Mouse (Mus musculus): ENCODE results near the gene Insm2. TPM values are rescaled to one million over a fixed set of nuclear protein-coding genes. Genes with fewer than 3 reads are reported as not detected.

The Insm2 gene
- total RNA-seq, 1 experiment from 2014 or later = not detected

GRCm38 (mm10) chr12:55599639-55600502 is 644 bp downstream of the Insm2 start:
- ATAC-seq (replicated peaks; ENCODE audit: insufficient number of reproducible peaks, low FRiP score, low TSS enrichment, poor library complexity, severe bottlenecking) = no peak

GRCm38 (mm10) chr12:55600503-55600994 is 1.3 kb downstream of the Insm2 start:
- no peak for ATAC-seq (replicated peaks; ENCODE audit: insufficient number of reproducible peaks, low FRiP score, low TSS enrichment, poor library complexity, severe bottlenecking)

- ATAC-seq (replicated peaks; ENCODE audit: insufficient number of reproducible peaks, low FRiP score, low TSS enrichment, poor library complexity, severe bottlenecking) = no peak
Observed at GRCm38 (mm10) chr12:55604411-55604810, 5.2 kb downstream of the Insm2 start.

GRCm38 (mm10) chr12:55607902-55608301 is 8.7 kb downstream of the Insm2 start:
- ATAC-seq (replicated peaks; ENCODE audit: insufficient number of reproducible peaks, low FRiP score, low TSS enrichment, poor library complexity, severe bottlenecking) = no peak

- ATAC-seq (replicated peaks; ENCODE audit: insufficient number of reproducible peaks, low FRiP score, low TSS enrichment, poor library complexity, severe bottlenecking) = no peak
Observed at GRCm38 (mm10) chr12:55610812-55611211, 11.6 kb downstream of the Insm2 start.

GRCm38 (mm10) chr12:55620321-55620720 is 21.1 kb downstream of the Insm2 start:
- ATAC-seq (replicated peaks; ENCODE audit: insufficient number of reproducible peaks, low FRiP score, low TSS enrichment, poor library complexity, severe bottlenecking) = no peak

- no peak for ATAC-seq (replicated peaks; ENCODE audit: insufficient number of reproducible peaks, low FRiP score, low TSS enrichment, poor library complexity, severe bottlenecking)
Observed at GRCm38 (mm10) chr12:55622615-55623245, 23.5 kb downstream of the Insm2 start.

- no peak for ATAC-seq (replicated peaks; ENCODE audit: insufficient number of reproducible peaks, low FRiP score, low TSS enrichment, poor library complexity, severe bottlenecking)
Observed at GRCm38 (mm10) chr12:55623254-55623653, 24.0 kb downstream of the Insm2 start.

GRCm38 (mm10) chr12:55626711-55627110 is 27.5 kb downstream of the Insm2 start:
- no peak for ATAC-seq (replicated peaks; ENCODE audit: insufficient number of reproducible peaks, low FRiP score, low TSS enrichment, poor library complexity, severe bottlenecking)

- ATAC-seq (replicated peaks; ENCODE audit: insufficient number of reproducible peaks, low FRiP score, low TSS enrichment, poor library complexity, severe bottlenecking) = no peak
Observed at GRCm38 (mm10) chr12:55648011-55648525, 48.8 kb downstream of the Insm2 start.

Other genes with a start within 250 kb of the Insm2 start
- gene Psma6, start 215.2 kb upstream of the Insm2 start, total RNA-seq (2017) = 235 to 325 TPM (median 287 TPM) in 3 replicates
- 223 to 481 TPM (median 360 TPM) in 3 replicates for gene Nfkbia, start 106.8 kb upstream of the Insm2 start, total RNA-seq (2017)
- not detected in 3 replicates for gene Aldoart2, start 34.2 kb upstream of the Insm2 start, total RNA-seq (2017)
- 27.0 to 55.5 TPM (median 30.2 TPM) in 3 replicates for gene Ralgapa1, start 221.7 kb downstream of the Insm2 start, total RNA-seq (2017)
- gene Brms1l, start 236.9 kb downstream of the Insm2 start, total RNA-seq (2017) = 5.8 to 20.7 TPM (median 9.2 TPM) in 3 replicates